Mouse (Mus musculus): ENCODE measurements around the gene Ide. TPM values are rescaled to one million over a fixed set of nuclear protein-coding genes. Genes with fewer than 3 reads are reported as not detected.

Gene Ide
- polyA plus RNA-seq, 1 experiment from 2014 or later: 30.5 TPM

DNA sequence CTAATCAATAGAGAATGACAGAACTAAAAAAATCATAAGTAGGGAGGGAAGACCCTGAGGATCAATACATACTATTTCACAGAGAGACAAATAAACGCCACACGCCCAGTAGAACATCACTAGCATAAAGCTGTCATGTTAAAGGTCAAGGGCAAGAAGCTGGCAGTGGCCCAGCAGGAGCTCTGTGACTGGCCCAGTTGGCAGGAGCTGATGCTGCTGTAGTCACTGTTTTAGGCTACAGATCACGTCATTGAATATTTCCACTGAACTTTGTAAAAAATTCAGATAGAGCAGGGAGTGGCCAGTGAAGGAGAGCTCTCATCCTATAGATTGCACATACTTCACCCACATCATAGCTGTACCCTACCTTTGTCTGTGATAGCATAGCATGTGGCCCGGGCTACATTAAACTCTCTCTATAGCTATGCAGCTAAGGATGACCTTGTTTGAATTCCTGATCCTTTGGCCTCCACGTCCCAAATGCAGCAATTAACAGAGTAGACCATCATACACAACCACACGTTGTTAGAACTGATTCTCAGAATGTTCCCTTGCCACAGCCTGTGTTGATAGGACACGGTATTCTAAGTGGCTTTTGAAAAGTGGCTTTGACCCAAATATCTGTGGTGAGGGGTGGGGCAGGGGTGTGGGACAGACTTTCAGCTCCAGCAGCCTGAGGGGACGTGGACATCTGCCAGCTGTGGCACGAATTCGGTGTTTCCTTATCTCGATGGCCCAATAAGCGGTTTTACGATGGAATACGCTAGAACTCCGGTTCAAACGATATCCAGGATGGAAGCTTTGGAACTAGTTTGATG lies 16.6 kb downstream of the Ide start:
- H3K9ac ChIP-seq (ENCODE audit: low read depth, low read length): no peak overlapping the region
- no peak overlapping the region for H3K4me2 ChIP-seq (replicated peaks; ENCODE audit: low read depth)
- WGBS: 77% methylated on average over 16 of the region's 16 CpGs
- H3K4me1 ChIP-seq (replicated peaks; ENCODE audit: control insufficient read depth, insufficient read depth, low read length): no peaks in the 10 kb centered on the region
- TF ChIP-seq CTCF (IDR thresholded peaks at IDR 0.05; ENCODE audit: low read depth): no peak
- H3K27me3 ChIP-seq (replicated peaks; ENCODE audit: control insufficient read depth, insufficient read depth, low read length): no peaks in the 10 kb centered on the region
- H3K4me3 ChIP-seq (ENCODE audit: low read depth, low read length): no peak overlapping the region
- no peak for ATAC-seq
- peaks cover 22% of the 10 kb centered on the region; the same call in 1 of the 2 replicates for H3K36me3 ChIP-seq (ENCODE audit: control insufficient read depth, insufficient read depth)
- no peak overlapping the region for H3K27ac ChIP-seq (ENCODE audit: low read depth, low read length)
- H3K9me3 ChIP-seq (ENCODE audit: control insufficient read depth): no peaks in the 10 kb centered on the region

- no peaks in the 10 kb centered on the region for H3K4me1 ChIP-seq (replicated peaks; ENCODE audit: control insufficient read depth, insufficient read depth, low read length)
- H3K27ac ChIP-seq (ENCODE audit: low read depth, low read length): no peak overlapping the region
- no peak overlapping the region for H3K4me2 ChIP-seq (replicated peaks; ENCODE audit: low read depth)
- no peaks in the 10 kb centered on the region for H3K27me3 ChIP-seq (replicated peaks; ENCODE audit: control insufficient read depth, insufficient read depth, low read length)
- TF ChIP-seq CTCF (IDR thresholded peaks at IDR 0.05; ENCODE audit: low read depth): no peak
- H3K36me3 ChIP-seq (ENCODE audit: control insufficient read depth, insufficient read depth): peaks cover 24% of the 10 kb centered on the region
- WGBS: 77% methylated on average over 4 of the region's 4 CpGs
- H3K9me3 ChIP-seq (ENCODE audit: control insufficient read depth): no peaks in the 10 kb centered on the region
- H3K4me3 ChIP-seq (ENCODE audit: low read depth, low read length): no peak overlapping the region
- H3K9ac ChIP-seq (ENCODE audit: low read depth, low read length): no peak overlapping the region
- ATAC-seq: no peak
Observed at GRCm38 (mm10) chr19:37317359-37317758, 20.3 kb downstream of the Ide start.

- WGBS: 84% methylated on average over 9 of the region's 9 CpGs
- Histone ChIP-seq H3K27me3 (replicated peaks; ENCODE audit: control insufficient read depth, insufficient read depth, low read length) (no peaks in the 10 kb centered on the region), H3K9ac (ENCODE audit: low read depth, low read length) (no peak overlapping the region), H3K4me1 (replicated peaks; ENCODE audit: control insufficient read depth, insufficient read depth, low read length) (no peaks in the 10 kb centered on the region), H3K4me3 (ENCODE audit: low read depth, low read length) (no peak overlapping the region), H3K27ac (ENCODE audit: low read depth, low read length) (no peak overlapping the region), H3K4me2 (replicated peaks; ENCODE audit: low read depth) (no peak overlapping the region), H3K9me3 (ENCODE audit: control insufficient read depth) (no peaks in the 10 kb centered on the region), H3K36me3 (ENCODE audit: control insufficient read depth, insufficient read depth) (peaks cover 37% of the 10 kb centered on the region)
- ATAC-seq: no peak
- no peak for TF ChIP-seq CTCF (IDR thresholded peaks at IDR 0.05; ENCODE audit: low read depth)
Observed at GRCm38 (mm10) chr19:37315091-37315490, 22.6 kb downstream of the Ide start.

- no peaks in the 10 kb centered on the region for H3K4me1 ChIP-seq (replicated peaks; ENCODE audit: control insufficient read depth, insufficient read depth, low read length)
- peaks cover 36% of the 10 kb centered on the region for H3K36me3 ChIP-seq (ENCODE audit: control insufficient read depth, insufficient read depth)
- no peak for TF ChIP-seq CTCF (IDR thresholded peaks at IDR 0.05; ENCODE audit: low read depth)
- no peak overlapping the region for H3K4me3 ChIP-seq (ENCODE audit: low read depth, low read length)
- H3K27ac ChIP-seq (ENCODE audit: low read depth, low read length): no peak overlapping the region
- no peak overlapping the region for H3K9ac ChIP-seq (ENCODE audit: low read depth, low read length)
- no peak overlapping the region for H3K4me2 ChIP-seq (replicated peaks; ENCODE audit: low read depth)
- no peak for ATAC-seq
- no peaks in the 10 kb centered on the region for H3K9me3 ChIP-seq (ENCODE audit: control insufficient read depth)
- 92% methylated on average over 6 of the region's 6 CpGs for WGBS
- no peaks in the 10 kb centered on the region for H3K27me3 ChIP-seq (replicated peaks; ENCODE audit: control insufficient read depth, insufficient read depth, low read length)
Observed at GRCm38 (mm10) chr19:37311426-37311825, 26.2 kb downstream of the Ide start.

GRCm38 (mm10) chr19:37310133-37310532 lies 27.5 kb downstream of the Ide start:
- Histone ChIP-seq H3K27me3 (replicated peaks; ENCODE audit: control insufficient read depth, insufficient read depth, low read length) (no peaks in the 10 kb centered on the region), H3K36me3 (ENCODE audit: control insufficient read depth, insufficient read depth) (peaks cover 40% of the 10 kb centered on the region), H3K9me3 (ENCODE audit: control insufficient read depth) (no peaks in the 10 kb centered on the region), H3K4me3 (ENCODE audit: low read depth, low read length) (no peak overlapping the region), H3K27ac (ENCODE audit: low read depth, low read length) (no peak overlapping the region), H3K4me2 (replicated peaks; ENCODE audit: low read depth) (no peak overlapping the region), H3K4me1 (replicated peaks; ENCODE audit: control insufficient read depth, insufficient read depth, low read length) (no peaks in the 10 kb centered on the region), H3K9ac (ENCODE audit: low read depth, low read length) (no peak overlapping the region)
- ATAC-seq: no peak
- 80% methylated on average over 4 of the region's 4 CpGs for WGBS
- no peak for TF ChIP-seq CTCF (IDR thresholded peaks at IDR 0.05; ENCODE audit: low read depth)

- ATAC-seq: no peak
- no peak overlapping the region for H3K9ac ChIP-seq (ENCODE audit: low read depth, low read length)
- no peak overlapping the region for H3K27ac ChIP-seq (ENCODE audit: low read depth, low read length)
- no peaks in the 10 kb centered on the region for H3K9me3 ChIP-seq (ENCODE audit: control insufficient read depth)
- H3K27me3 ChIP-seq (replicated peaks; ENCODE audit: control insufficient read depth, insufficient read depth, low read length): no peaks in the 10 kb centered on the region
- WGBS: 77% methylated on average over 7 of the region's 7 CpGs
- H3K4me1 ChIP-seq (replicated peaks; ENCODE audit: control insufficient read depth, insufficient read depth, low read length): no peaks in the 10 kb centered on the region
- no peak overlapping the region for H3K4me3 ChIP-seq (ENCODE audit: low read depth, low read length)
- peaks cover 34% of the 10 kb centered on the region; the same call in 1 of the 2 replicates for H3K36me3 ChIP-seq (ENCODE audit: control insufficient read depth, insufficient read depth)
- TF ChIP-seq CTCF (IDR thresholded peaks at IDR 0.05; ENCODE audit: low read depth): no peak
- no peak overlapping the region for H3K4me2 ChIP-seq (replicated peaks; ENCODE audit: low read depth)
Observed at GRCm38 (mm10) chr19:37308941-37309340, 28.7 kb downstream of the Ide start.

All from intestine, postnatal 0 days (tissue).